Mouse (Mus musculus): Measurements from ENCODE around the gene Cdc42ep3. TPM values are rescaled to one million over a fixed set of nuclear protein-coding genes. Genes with fewer than 3 reads are reported as not detected.

The Cdc42ep3 gene
- total RNA-seq, 1 experiment, result 13.7 TPM

DNA sequence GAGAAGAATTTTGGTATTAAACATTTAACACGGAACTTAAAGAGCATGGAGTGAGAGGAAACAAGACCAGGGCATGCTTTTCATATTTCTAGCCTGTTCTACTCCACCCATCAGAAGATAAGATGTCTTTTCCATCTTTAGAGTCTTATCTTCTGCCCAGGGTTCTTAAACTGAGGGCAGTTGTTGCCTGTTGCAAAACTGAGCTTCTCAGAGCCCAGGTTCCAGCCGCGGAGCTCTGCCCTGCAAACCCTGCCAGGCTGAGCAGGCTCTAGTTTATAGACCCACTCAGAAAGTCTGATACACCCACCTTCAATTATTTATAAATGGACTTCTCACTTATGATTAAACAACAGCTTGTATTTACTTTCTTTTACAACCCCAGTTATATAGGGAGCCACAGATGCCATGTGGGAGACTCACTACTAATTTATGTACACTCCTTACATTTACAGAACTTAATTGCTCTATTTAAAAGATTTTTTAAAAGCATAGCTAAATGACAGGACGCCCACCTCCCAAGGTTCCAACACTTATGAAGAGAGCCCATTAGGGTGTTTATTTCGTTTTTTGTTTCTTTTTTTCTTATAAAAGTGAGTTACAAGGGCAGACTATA is 11.5 kb downstream of the Cdc42ep3 start:
- H3K36me3 ChIP-seq (ENCODE audit: control insufficient read depth, insufficient read depth, low read length, poor library complexity, severe bottlenecking), result peaks cover 2% of the 10 kb centered on the region; the same call in 1 of the 2 replicates
- in situ Hi-C loops (cut with MboI; ENCODE audit: low sequenced_read_pairs in 2 of 2, unreplicated experiment in 2 of 2), result no loop called here
- no peaks in the 10 kb centered on the region for H3K9me3 ChIP-seq (ENCODE audit: control insufficient read depth, insufficient read depth, low read depth, low read length)
- no peak overlapping the region for H3K9ac ChIP-seq (ENCODE audit: insufficient read depth, low read depth, low read length, poor library complexity, severe bottlenecking)
- TF ChIP-seq MAFK (IDR thresholded peaks at IDR 0.05; ENCODE audit: insufficient read depth, low read depth, low read length), result no peak
- no peak for TF ChIP-seq HCFC1 (IDR thresholded peaks at IDR 0.05; ENCODE audit: borderline replicate concordance, insufficient read depth, low read length)
- no peak for TF ChIP-seq ZC3H11A (IDR thresholded peaks at IDR 0.05; ENCODE audit: borderline replicate concordance, low read depth, low read length)
- TF ChIP-seq CHD2 (IDR thresholded peaks at IDR 0.05; ENCODE audit: low read depth, low read length), result no peak
- TF ChIP-seq ZNF384 (IDR thresholded peaks at IDR 0.05; ENCODE audit: low read depth, low read length), result no peak
- no peak for DNase-seq (ENCODE audit: low read depth, low spot score)
- no peak overlapping the region for H3K4me3 ChIP-seq (ENCODE audit: insufficient read depth in 1 of 2, low read depth in 1 of 2, low read length in 2 of 2, poor library complexity in 1 of 2, severe bottlenecking in 1 of 2)
- peaks cover 7 to 23% of the 10 kb centered on the region in 2 experiments; a peak in 3 of 4 replicates for H3K4me1 ChIP-seq (ENCODE audit: control insufficient read depth in 2 of 2, insufficient read depth in 2 of 2, low read length in 2 of 2, poor library complexity in 1 of 2)
- peak overlapping the region; percentile 90 for H3K27ac ChIP-seq (ENCODE audit: insufficient read depth, low read depth, low read length, poor library complexity, severe bottlenecking)

DNA sequence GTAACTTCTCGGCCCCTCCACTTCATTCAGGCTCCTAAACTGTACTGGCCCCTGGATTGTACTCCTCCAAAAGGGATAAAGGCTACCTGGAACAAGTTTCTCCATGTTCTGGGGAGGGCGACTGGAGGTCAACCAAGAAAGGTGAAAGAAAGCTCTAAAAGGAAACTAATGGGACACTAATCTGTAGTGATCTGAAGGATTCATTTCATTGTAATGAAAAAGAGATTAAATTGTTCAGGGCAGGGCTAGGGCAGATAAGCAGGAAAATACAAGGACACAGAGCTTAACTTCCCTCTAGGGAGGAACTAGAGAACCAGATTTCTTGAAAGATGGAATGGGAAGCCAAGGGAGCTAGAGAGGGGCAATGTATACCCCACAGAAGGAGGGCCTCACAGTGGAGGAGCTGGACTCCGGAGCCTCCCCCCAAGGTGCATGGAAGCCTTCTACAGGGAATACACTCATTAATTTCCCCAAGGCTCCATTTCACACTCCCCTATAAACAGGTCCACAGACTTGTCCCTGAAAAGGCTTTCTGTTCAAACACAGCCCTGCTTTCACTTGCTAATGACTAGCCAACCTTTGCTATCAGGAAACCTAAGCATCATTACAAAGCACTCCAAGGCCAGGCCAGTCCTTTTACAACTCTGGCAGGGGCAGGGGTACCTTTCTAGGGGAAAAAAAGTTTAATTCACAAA is 12.1 kb downstream of the Cdc42ep3 start:
- DNase-seq (ENCODE audit: low read depth, low spot score), result no peak
- Histone ChIP-seq H3K9ac (ENCODE audit: insufficient read depth, low read depth, low read length, poor library complexity, severe bottlenecking) (no peak overlapping the region; the same call in 1 of the 2 replicates), H3K4me1 (ENCODE audit: control insufficient read depth in 2 of 2, insufficient read depth in 2 of 2, low read length in 2 of 2, poor library complexity in 1 of 2) (peaks cover 7 to 26% of the 10 kb centered on the region in 2 experiments; a peak in 3 of 4 replicates), H3K27ac (ENCODE audit: insufficient read depth, low read depth, low read length, poor library complexity, severe bottlenecking) (peak overlapping the region; percentile 95), H3K9me3 (ENCODE audit: control insufficient read depth, insufficient read depth, low read depth, low read length) (no peaks in the 10 kb centered on the region), H3K36me3 (ENCODE audit: control insufficient read depth, insufficient read depth, low read length, poor library complexity, severe bottlenecking) (peaks cover 2% of the 10 kb centered on the region; the same call in 1 of the 2 replicates), H3K4me3 (ENCODE audit: insufficient read depth in 1 of 2, low read depth in 1 of 2, low read length in 2 of 2, poor library complexity in 1 of 2, severe bottlenecking in 1 of 2) (peak overlapping the region; percentile 20 to 22; a peak in 2 of 4 replicates)
- TF ChIP-seq CHD2 (IDR thresholded peaks at IDR 0.05; ENCODE audit: low read depth, low read length), result peak; percentile 28; the same call in 1 of the 2 replicates
- no peak for TF ChIP-seq ZC3H11A (IDR thresholded peaks at IDR 0.05; ENCODE audit: borderline replicate concordance, low read depth, low read length)
- peak; percentile 46; the same call in 1 of the 2 replicates for TF ChIP-seq ZNF384 (IDR thresholded peaks at IDR 0.05; ENCODE audit: low read depth, low read length)
- TF ChIP-seq MAFK (IDR thresholded peaks at IDR 0.05; ENCODE audit: insufficient read depth, low read depth, low read length), result 0 out of 2 replicates have a peak, but pooled peaks have one; percentile 12
- TF ChIP-seq HCFC1 (IDR thresholded peaks at IDR 0.05; ENCODE audit: borderline replicate concordance, insufficient read depth, low read length), result no peak
- in situ Hi-C loops (cut with MboI; ENCODE audit: low sequenced_read_pairs in 2 of 2, unreplicated experiment in 2 of 2), result no loop called here

DNA sequence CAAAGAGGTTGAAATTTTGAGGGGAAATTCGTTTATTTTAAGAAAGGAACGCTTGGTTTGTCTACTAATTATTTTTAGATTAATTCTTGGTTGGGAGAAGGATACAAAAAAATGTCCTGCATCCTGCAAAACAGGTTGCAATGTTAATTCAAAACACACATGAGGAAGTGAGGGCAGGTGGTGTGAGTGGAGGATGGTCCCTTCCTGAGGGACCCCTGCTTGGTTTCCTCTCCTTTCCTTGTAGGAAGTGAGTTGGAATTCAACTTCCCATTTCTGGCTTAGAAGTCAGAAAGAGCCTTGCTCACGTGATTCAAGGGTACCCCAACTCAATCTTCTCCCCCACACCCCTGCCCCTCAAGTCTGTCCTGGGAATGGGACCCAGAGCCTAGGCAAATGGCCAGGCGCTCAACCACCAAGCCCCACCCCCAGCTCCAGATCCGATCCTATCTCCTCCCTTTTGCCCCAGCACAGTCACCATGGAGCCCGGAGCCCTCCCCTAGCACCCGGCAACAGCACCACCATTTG is 12.9 kb downstream of the Cdc42ep3 start:
- no peak overlapping the region; a peak in 1 of 4 replicates for H3K4me3 ChIP-seq (ENCODE audit: insufficient read depth in 1 of 2, low read depth in 1 of 2, low read length in 2 of 2, poor library complexity in 1 of 2, severe bottlenecking in 1 of 2)
- DNase-seq (ENCODE audit: low read depth, low spot score), result no peak
- H3K4me1 ChIP-seq (ENCODE audit: control insufficient read depth in 2 of 2, insufficient read depth in 2 of 2, low read length in 2 of 2, poor library complexity in 1 of 2), result peaks cover 10 to 33% of the 10 kb centered on the region in 2 experiments; a peak in 3 of 4 replicates
- TF ChIP-seq CHD2 (IDR thresholded peaks at IDR 0.05; ENCODE audit: low read depth, low read length) (no peak), ZC3H11A (IDR thresholded peaks at IDR 0.05; ENCODE audit: borderline replicate concordance, low read depth, low read length) (no peak)
- peak overlapping the region; percentile 95 for H3K27ac ChIP-seq (ENCODE audit: insufficient read depth, low read depth, low read length, poor library complexity, severe bottlenecking)
- in situ Hi-C loops (cut with MboI; ENCODE audit: low sequenced_read_pairs in 2 of 2, unreplicated experiment in 2 of 2), result no loop called here
- peak overlapping the region; percentile 43; the same call in 1 of the 2 replicates for H3K9ac ChIP-seq (ENCODE audit: insufficient read depth, low read depth, low read length, poor library complexity, severe bottlenecking)
- no peaks in the 10 kb centered on the region for H3K9me3 ChIP-seq (ENCODE audit: control insufficient read depth, insufficient read depth, low read depth, low read length)
- peaks cover 2% of the 10 kb centered on the region; the same call in 1 of the 2 replicates for H3K36me3 ChIP-seq (ENCODE audit: control insufficient read depth, insufficient read depth, low read length, poor library complexity, severe bottlenecking)

DNA sequence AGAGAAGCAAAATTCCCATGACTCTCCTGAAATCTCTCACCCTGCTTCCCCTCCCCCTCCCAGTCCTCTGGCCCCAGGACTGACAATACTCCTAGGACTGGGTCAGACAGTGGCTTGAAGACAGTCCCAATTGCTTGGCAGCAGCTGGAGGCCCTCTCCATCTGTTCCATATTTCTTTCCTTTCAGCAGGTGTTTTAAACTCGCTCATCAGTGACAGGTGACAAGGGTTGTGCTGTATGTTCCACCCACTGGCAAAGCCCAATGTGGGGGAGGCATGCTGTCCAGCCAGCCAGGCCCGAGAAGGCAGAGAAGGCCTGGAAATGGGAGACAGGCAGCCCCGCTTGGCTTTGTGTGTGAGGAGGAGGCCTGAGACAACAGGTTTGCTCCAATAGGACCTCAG is 17.4 kb downstream of the Cdc42ep3 start:
- peaks cover 3 to 20% of the 10 kb centered on the region in 2 experiments; a peak in 2 of 4 replicates for H3K4me1 ChIP-seq (ENCODE audit: control insufficient read depth in 2 of 2, insufficient read depth in 2 of 2, low read length in 2 of 2, poor library complexity in 1 of 2)
- no peaks in the 10 kb centered on the region for H3K9me3 ChIP-seq (ENCODE audit: control insufficient read depth, insufficient read depth, low read depth, low read length)
- in situ Hi-C loops (cut with MboI; ENCODE audit: low sequenced_read_pairs in 2 of 2, unreplicated experiment in 2 of 2), result no loop called here
- H3K9ac ChIP-seq (ENCODE audit: insufficient read depth, low read depth, low read length, poor library complexity, severe bottlenecking), result no peak overlapping the region
- H3K4me3 ChIP-seq (ENCODE audit: insufficient read depth in 1 of 2, low read depth in 1 of 2, low read length in 2 of 2, poor library complexity in 1 of 2, severe bottlenecking in 1 of 2), result no peak overlapping the region
- no peak for DNase-seq (ENCODE audit: low read depth, low spot score)
- TF ChIP-seq HCFC1 (IDR thresholded peaks at IDR 0.05; ENCODE audit: borderline replicate concordance, insufficient read depth, low read length) (no peak), CHD2 (IDR thresholded peaks at IDR 0.05; ENCODE audit: low read depth, low read length) (no peak), ZC3H11A (IDR thresholded peaks at IDR 0.05; ENCODE audit: borderline replicate concordance, low read depth, low read length) (no peak), MAFK (IDR thresholded peaks at IDR 0.05; ENCODE audit: insufficient read depth, low read depth, low read length) (no peak), ZNF384 (IDR thresholded peaks at IDR 0.05; ENCODE audit: low read depth, low read length) (no peak)
- H3K36me3 ChIP-seq (ENCODE audit: control insufficient read depth, insufficient read depth, low read length, poor library complexity, severe bottlenecking), result peaks cover 6% of the 10 kb centered on the region; the same call in 1 of the 2 replicates
- no peak overlapping the region for H3K27ac ChIP-seq (ENCODE audit: insufficient read depth, low read depth, low read length, poor library complexity, severe bottlenecking)
